Mouse (Mus musculus): ENCODE data around the gene Cfap44. TPM values are rescaled to one million over a fixed set of nuclear protein-coding genes. Genes with fewer than 3 reads are reported as not detected.

Cfap44 gene
- polyA plus RNA-seq, 1 experiment from 2014 or later: 0.69 TPM

- Histone ChIP-seq H3K9me3 (ENCODE audit: low read length) (no peaks in the 10 kb centered on the region), H3K27ac (ENCODE audit: low read depth) (no peak overlapping the region), H3K9ac (replicated peaks) (no peak overlapping the region), H3K4me2 (ENCODE audit: low read depth, low read length) (no peak overlapping the region), H3K4me1 (ENCODE audit: insufficient read depth) (no peaks in the 10 kb centered on the region), H3K4me3 (ENCODE audit: low read depth, low read length) (no peak overlapping the region), H3K36me3 (replicated peaks; ENCODE audit: insufficient read depth, low read length) (no peaks in the 10 kb centered on the region), H3K27me3 (ENCODE audit: insufficient read depth, low read length) (no peaks in the 10 kb centered on the region; the same call in 1 of the 2 replicates)
- DNase-seq (no peak), ATAC-seq (no peak)
- TF ChIP-seq EP300 (IDR thresholded peaks at IDR 0.05; ENCODE audit: low read depth) (no peak), CTCF (IDR thresholded peaks at IDR 0.05; ENCODE audit: low read depth) (no peak)
- WGBS (ENCODE audit: insufficient replicate concordance): 65% methylated on average over 8 of the region's 8 CpGs
Measured at GRCm38 (mm10) chr16:44529691-44530090, 135.1 kb downstream of the Cfap44 start.

- TF ChIP-seq EP300 (IDR thresholded peaks at IDR 0.05; ENCODE audit: low read depth) (no peak), CTCF (IDR thresholded peaks at IDR 0.05; ENCODE audit: low read depth) (no peak)
- Histone ChIP-seq H3K4me2 (ENCODE audit: low read depth, low read length) (no peak overlapping the region), H3K27me3 (ENCODE audit: insufficient read depth, low read length) (no peaks in the 10 kb centered on the region; the same call in 1 of the 2 replicates), H3K9ac (replicated peaks) (no peak overlapping the region), H3K36me3 (replicated peaks; ENCODE audit: insufficient read depth, low read length) (no peaks in the 10 kb centered on the region), H3K9me3 (ENCODE audit: low read length) (no peaks in the 10 kb centered on the region), H3K4me1 (ENCODE audit: insufficient read depth) (no peaks in the 10 kb centered on the region), H3K4me3 (ENCODE audit: low read depth, low read length) (no peak overlapping the region), H3K27ac (ENCODE audit: low read depth) (no peak overlapping the region)
- no peak for DNase-seq
- WGBS (ENCODE audit: insufficient replicate concordance): 51% methylated on average over 9 of the region's 9 CpGs
- ATAC-seq: no peak
Measured at GRCm38 (mm10) chr16:44530191-44530590, 135.6 kb downstream of the Cfap44 start.

- H3K27ac ChIP-seq (ENCODE audit: low read depth): no peak overlapping the region
- H3K36me3 ChIP-seq (replicated peaks; ENCODE audit: insufficient read depth, low read length): no peaks in the 10 kb centered on the region
- H3K27me3 ChIP-seq (ENCODE audit: insufficient read depth, low read length): no peaks in the 10 kb centered on the region; the same call in 1 of the 2 replicates
- H3K9me3 ChIP-seq (ENCODE audit: low read length): no peaks in the 10 kb centered on the region
- no peak overlapping the region for H3K4me3 ChIP-seq (ENCODE audit: low read depth, low read length)
- TF ChIP-seq EP300 (IDR thresholded peaks at IDR 0.05; ENCODE audit: low read depth) (no peak), CTCF (IDR thresholded peaks at IDR 0.05; ENCODE audit: low read depth) (no peak)
- H3K4me1 ChIP-seq (ENCODE audit: insufficient read depth): no peaks in the 10 kb centered on the region
- ATAC-seq: no peak
- WGBS (ENCODE audit: insufficient replicate concordance): 11% methylated on average over 7 of the region's 7 CpGs
- H3K4me2 ChIP-seq (ENCODE audit: low read depth, low read length): no peak overlapping the region
- no peak for DNase-seq
- no peak overlapping the region for H3K9ac ChIP-seq (replicated peaks)
Measured at GRCm38 (mm10) chr16:44530829-44531228, 136.2 kb downstream of the Cfap44 start.

GRCm38 (mm10) chr16:44531239-44531797 lies 136.7 kb downstream of the Cfap44 start:
- 57% methylated on average over 12 of the region's 12 CpGs for WGBS (ENCODE audit: insufficient replicate concordance)
- H3K27ac ChIP-seq (ENCODE audit: low read depth): no peak overlapping the region
- H3K9ac ChIP-seq (replicated peaks): no peak overlapping the region
- H3K4me2 ChIP-seq (ENCODE audit: low read depth, low read length): no peak overlapping the region
- no peak for TF ChIP-seq CTCF (IDR thresholded peaks at IDR 0.05; ENCODE audit: low read depth)
- TF ChIP-seq EP300 (IDR thresholded peaks at IDR 0.05; ENCODE audit: low read depth): no peak
- DNase-seq: no peak
- no peak overlapping the region for H3K4me3 ChIP-seq (ENCODE audit: low read depth, low read length)
- H3K27me3 ChIP-seq (ENCODE audit: insufficient read depth, low read length): no peaks in the 10 kb centered on the region; the same call in 1 of the 2 replicates
- ATAC-seq: no peak
- H3K4me1 ChIP-seq (ENCODE audit: insufficient read depth): no peaks in the 10 kb centered on the region
- H3K36me3 ChIP-seq (replicated peaks; ENCODE audit: insufficient read depth, low read length): no peaks in the 10 kb centered on the region
- H3K9me3 ChIP-seq (ENCODE audit: low read length): no peaks in the 10 kb centered on the region

Other genes with a start within 250 kb of the Cfap44 start
- 1.2 and 1.9 TPM in 2 replicates for gene Usf3, start 221.6 kb upstream of the Cfap44 start, polyA plus RNA-seq (2015; fragmentation: Nextera tagmentation; extraction: Ambion mirVana)
- gene Sidt1, start 61.6 kb upstream of the Cfap44 start, polyA plus RNA-seq (2015; fragmentation: Nextera tagmentation; extraction: Ambion mirVana): 0.02 TPM in 1 of 2 replicates, not detected in the other
- 4.1 and 4.9 TPM in 2 replicates for gene Spice1, start 47.7 kb upstream of the Cfap44 start, polyA plus RNA-seq (2015; fragmentation: Nextera tagmentation; extraction: Ambion mirVana)
- 0.14 and 0.17 TPM in 2 replicates for gene Boc, start 164.1 kb downstream of the Cfap44 start, polyA plus RNA-seq (2015; fragmentation: Nextera tagmentation; extraction: Ambion mirVana)